Mouse (Mus musculus): Measurements from ENCODE around the gene 4930595D18Rik. TPM values are rescaled to one million over a fixed set of nuclear protein-coding genes. Genes with fewer than 3 reads are reported as not detected.

The 4930595D18Rik gene
- polyA plus RNA-seq (2015; fragmentation: Nextera tagmentation; extraction: Ambion mirVana): not detected in 2 replicates

- Histone ChIP-seq H3K9me3 (no peaks in the 10 kb centered on the region), H3K27ac (no peak within 1 kb of the TSS), H3K4me2 (replicated peaks) (no peak within 1 kb of the TSS), H3K9ac (no peak within 1 kb of the TSS), H3K4me3 (no peak within 1 kb of the TSS), H3K36me3 (no peaks in the 10 kb centered on the region), H3K27me3 (no peaks in the 10 kb centered on the region), H3K4me1 (no peaks in the 10 kb centered on the region; the same call in 1 of the 2 replicates)
- 79% methylated on average over 5 of the region's 5 CpGs for WGBS
- ATAC-seq (ENCODE audit: low FRiP score, low read depth): no peak
These were observed at the start of gene 4930595D18Rik for GRCm38 (mm10) chr12:111184476-111184875. Gene 4930595D18Rik (minus strand): TSS chr12:111184491.

DNA sequence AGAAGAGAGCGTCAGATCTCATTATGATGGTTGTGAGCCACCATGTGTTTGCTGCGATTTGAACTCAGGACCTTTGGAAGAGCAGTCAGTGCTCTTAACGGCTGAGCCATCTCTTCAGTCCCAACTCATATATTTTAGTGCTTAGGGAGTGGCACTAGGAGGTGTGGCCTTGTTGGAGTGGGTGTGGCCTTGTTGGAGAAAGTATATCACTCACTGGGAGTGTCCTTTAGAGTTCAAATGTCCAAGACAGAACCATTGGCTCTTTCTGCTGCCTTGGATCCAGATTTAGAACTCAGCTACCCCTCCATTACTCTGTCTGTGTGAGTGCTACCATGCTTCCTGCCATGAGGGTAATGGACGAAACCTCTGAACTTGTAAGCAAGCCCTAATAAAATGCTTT lies 49.5 kb upstream of the 4930595D18Rik start:
- WGBS: 93% methylated on average over 4 of the region's 4 CpGs
- no peak overlapping the region for H3K27ac ChIP-seq

GRCm38 (mm10) chr12:111230793-111231192 lies 46.5 kb upstream of the 4930595D18Rik start:
- Histone ChIP-seq H3K27me3 (no peaks in the 10 kb centered on the region), H3K9me3 (no peaks in the 10 kb centered on the region), H3K36me3 (peaks cover 17% of the 10 kb centered on the region), H3K4me1 (no peaks in the 10 kb centered on the region; the same call in 1 of the 2 replicates), H3K4me2 (replicated peaks) (no peak overlapping the region), H3K27ac (no peak overlapping the region), H3K4me3 (no peak overlapping the region), H3K9ac (no peak overlapping the region)
- 80% methylated on average over 2 of the region's 2 CpGs for WGBS
- no peak for ATAC-seq (ENCODE audit: low FRiP score, low read depth)

More for the DNA sequence above, 49.5 kb upstream of the 4930595D18Rik start:
- H3K9ac ChIP-seq: no peak overlapping the region
- no peak overlapping the region for H3K4me2 ChIP-seq (replicated peaks)
- peaks cover 8% of the 10 kb centered on the region for H3K4me1 ChIP-seq
- no peak for ATAC-seq (ENCODE audit: low FRiP score, low read depth)
- H3K4me3 ChIP-seq: no peak overlapping the region
- peaks cover 28% of the 10 kb centered on the region for H3K36me3 ChIP-seq
- no peaks in the 10 kb centered on the region for H3K27me3 ChIP-seq
- H3K9me3 ChIP-seq: no peaks in the 10 kb centered on the region

DNA sequence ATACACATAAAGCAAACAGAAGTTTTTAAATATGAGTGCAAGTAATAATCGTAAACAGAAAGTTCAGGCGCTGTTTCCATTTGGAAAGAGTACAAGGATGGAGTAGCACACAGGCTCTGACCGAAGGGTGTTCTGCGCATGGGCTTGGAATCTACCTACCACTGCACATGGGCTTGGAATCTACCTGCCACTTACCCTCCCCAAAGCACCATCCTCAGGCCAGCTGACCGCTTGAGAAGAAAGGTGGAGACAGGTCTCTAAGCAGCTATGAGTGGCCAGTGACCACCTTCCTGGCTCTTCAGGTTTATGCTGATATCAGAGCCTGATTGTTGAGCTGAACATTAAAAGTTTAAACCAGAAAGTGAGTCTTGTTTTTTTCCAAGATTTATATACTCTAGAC lies 44.2 kb upstream of the 4930595D18Rik start:
- 96% methylated on average over 5 of the region's 5 CpGs for WGBS
- peaks cover 14% of the 10 kb centered on the region for H3K4me1 ChIP-seq
- no peaks in the 10 kb centered on the region for H3K27me3 ChIP-seq
- no peak overlapping the region for H3K4me3 ChIP-seq
- no peak overlapping the region for H3K9ac ChIP-seq
- ATAC-seq (ENCODE audit: low FRiP score, low read depth): no peak
- H3K4me2 ChIP-seq (replicated peaks): no peak overlapping the region
- H3K27ac ChIP-seq: no peak overlapping the region
- peaks cover 7% of the 10 kb centered on the region; the same call in 1 of the 2 replicates for H3K36me3 ChIP-seq
- no peaks in the 10 kb centered on the region for H3K9me3 ChIP-seq

DNA sequence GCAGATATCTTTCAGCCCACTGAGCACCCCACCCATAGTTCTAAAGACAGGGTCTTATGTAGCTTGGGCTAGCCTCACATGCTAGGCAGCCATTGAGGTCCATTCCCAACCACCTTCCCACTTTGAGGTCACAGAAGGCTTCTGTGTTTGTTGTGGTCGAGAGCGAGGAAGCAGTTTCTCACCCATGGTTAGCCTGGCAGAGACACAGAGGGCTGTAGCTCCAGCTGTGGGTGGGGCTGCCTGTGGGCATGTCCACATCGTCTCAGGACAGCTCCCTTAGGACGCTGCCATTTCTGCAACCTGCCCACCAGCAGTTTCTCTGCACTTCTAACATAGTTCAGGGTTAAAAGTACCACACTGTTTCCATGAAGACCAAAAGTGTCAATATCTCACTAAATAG lies 43.1 kb upstream of the 4930595D18Rik start:
- Histone ChIP-seq H3K4me3 (no peak overlapping the region), H3K36me3 (peaks cover 16% of the 10 kb centered on the region), H3K9me3 (0 out of 2 replicates have a peak, but pooled peaks cover 1% of the 10 kb centered on the region), H3K27me3 (no peaks in the 10 kb centered on the region), H3K9ac (no peak overlapping the region), H3K27ac (no peak overlapping the region), H3K4me2 (replicated peaks) (no peak overlapping the region), H3K4me1 (peaks cover 14% of the 10 kb centered on the region)
- 80% methylated on average over 4 of the region's 4 CpGs for WGBS
- no peak for ATAC-seq (ENCODE audit: low FRiP score, low read depth)

DNA sequence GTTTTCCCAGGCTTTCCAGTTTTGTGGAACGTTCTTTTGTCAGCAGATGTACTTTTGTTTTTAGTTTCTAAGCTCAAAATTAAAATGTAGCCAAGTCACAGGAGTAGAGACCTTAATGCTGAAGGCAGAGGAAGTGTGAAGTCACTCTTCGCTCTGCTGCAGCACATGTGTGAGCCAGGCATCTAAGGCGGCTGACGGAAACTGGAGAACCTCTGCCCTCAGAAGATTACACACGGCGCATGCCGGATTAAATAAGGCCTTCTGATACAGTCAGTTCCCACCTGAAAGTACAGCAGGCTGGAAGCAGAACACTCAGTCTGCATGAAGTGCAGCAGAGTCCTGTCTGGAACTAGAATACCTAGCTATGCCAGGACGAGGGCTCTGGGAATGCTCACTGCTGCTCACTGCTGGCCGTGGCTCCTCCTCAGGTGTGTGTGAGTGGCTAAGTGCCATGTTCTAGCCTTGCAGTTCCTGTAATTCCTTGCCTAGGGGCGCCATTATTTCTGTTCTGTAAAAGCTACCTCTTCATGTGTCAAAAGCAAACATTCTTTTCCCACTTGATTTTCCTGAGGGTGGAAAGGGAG lies 41.0 kb upstream of the 4930595D18Rik start:
- 51% methylated on average over 10 of the region's 10 CpGs for WGBS
- H3K36me3 ChIP-seq: peaks cover 37% of the 10 kb centered on the region
- H3K9me3 ChIP-seq: peaks cover 15% of the 10 kb centered on the region
- H3K4me3 ChIP-seq: no peak overlapping the region
- no peak overlapping the region; the same call in 1 of the 2 replicates for H3K27ac ChIP-seq
- peaks cover 14% of the 10 kb centered on the region for H3K4me1 ChIP-seq
- H3K9ac ChIP-seq: 0 out of 2 replicates have a peak overlapping the region, but pooled peaks have one; percentile 39
- no peak for ATAC-seq (ENCODE audit: low FRiP score, low read depth)
- H3K27me3 ChIP-seq: no peaks in the 10 kb centered on the region
- no peak overlapping the region for H3K4me2 ChIP-seq (replicated peaks)

GRCm38 (mm10) chr12:111218867-111219266 lies 34.6 kb upstream of the 4930595D18Rik start:
- Histone ChIP-seq H3K4me3 (no peak overlapping the region), H3K36me3 (peaks cover 37% of the 10 kb centered on the region), H3K27ac (no peak overlapping the region), H3K9ac (no peak overlapping the region), H3K9me3 (peaks cover 15% of the 10 kb centered on the region), H3K27me3 (no peaks in the 10 kb centered on the region), H3K4me1 (no peaks in the 10 kb centered on the region), H3K4me2 (replicated peaks) (no peak overlapping the region)
- 93% methylated on average over 6 of the region's 6 CpGs for WGBS
- ATAC-seq (ENCODE audit: low FRiP score, low read depth): no peak

DNA sequence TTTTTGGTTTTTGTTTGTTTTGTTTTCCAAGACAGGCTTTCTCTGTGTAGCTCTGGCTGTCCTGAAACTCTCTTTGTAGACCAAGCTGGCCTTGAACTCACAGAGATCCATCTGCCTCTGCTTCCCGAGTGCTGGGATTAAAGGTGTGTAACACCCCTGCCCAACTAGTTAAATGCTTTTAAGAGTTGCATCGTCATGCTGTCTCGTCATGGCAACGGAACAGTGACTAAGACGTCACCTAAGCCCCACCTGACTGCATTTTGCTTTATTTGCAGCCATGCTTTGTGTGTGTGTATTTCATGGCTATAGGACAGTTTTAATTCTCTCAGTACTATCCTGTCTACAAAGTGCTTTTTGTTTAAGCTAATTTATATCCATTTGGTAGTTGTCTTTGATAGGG lies 27.4 kb upstream of the 4930595D18Rik start:
- peaks cover 23% of the 10 kb centered on the region for H3K4me1 ChIP-seq
- H3K36me3 ChIP-seq: no peaks in the 10 kb centered on the region
- H3K9ac ChIP-seq: no peak overlapping the region
- no peaks in the 10 kb centered on the region for H3K9me3 ChIP-seq
- WGBS: 71% methylated on average over 5 of the region's 5 CpGs
- no peak for ATAC-seq (ENCODE audit: low FRiP score, low read depth)
- H3K27ac ChIP-seq: no peak overlapping the region
- H3K27me3 ChIP-seq: no peaks in the 10 kb centered on the region
- no peak overlapping the region for H3K4me3 ChIP-seq
- no peak overlapping the region for H3K4me2 ChIP-seq (replicated peaks)

GRCm38 (mm10) chr12:111207641-111208040 lies 23.4 kb upstream of the 4930595D18Rik start:
- Histone ChIP-seq H3K4me1 (peaks cover 26% of the 10 kb centered on the region), H3K36me3 (no peaks in the 10 kb centered on the region), H3K27me3 (no peaks in the 10 kb centered on the region), H3K4me2 (replicated peaks) (no peak overlapping the region), H3K9ac (no peak overlapping the region), H3K4me3 (no peak overlapping the region), H3K27ac (no peak overlapping the region), H3K9me3 (no peaks in the 10 kb centered on the region)
- WGBS: 83% methylated on average over 3 of the region's 3 CpGs
- no peak for ATAC-seq (ENCODE audit: low FRiP score, low read depth)

DNA sequence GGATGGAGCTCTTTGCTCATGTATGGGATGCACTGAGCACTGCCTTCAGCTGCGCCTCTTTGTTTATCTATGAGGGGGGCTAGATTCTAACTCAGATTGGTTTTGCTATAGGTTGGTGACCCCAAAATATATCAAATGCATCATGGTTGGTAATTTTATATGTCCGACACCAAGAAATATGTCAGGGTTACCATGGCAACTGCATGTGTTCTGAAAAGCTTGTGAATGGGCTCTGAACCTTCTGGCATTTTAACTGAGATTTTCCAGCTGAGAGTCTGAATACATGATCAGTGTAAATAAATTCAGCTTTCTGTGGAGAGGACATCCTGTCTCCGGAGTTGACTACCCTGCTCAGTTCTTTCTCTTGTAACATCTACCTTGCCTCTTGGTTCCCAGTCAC lies 19.7 kb upstream of the 4930595D18Rik start:
- 84% methylated on average over 3 of the region's 3 CpGs for WGBS
- ATAC-seq (ENCODE audit: low FRiP score, low read depth): no peak
- H3K4me1 ChIP-seq: 0 out of 2 replicates have a peak, but pooled peaks cover 7% of the 10 kb centered on the region

DNA sequence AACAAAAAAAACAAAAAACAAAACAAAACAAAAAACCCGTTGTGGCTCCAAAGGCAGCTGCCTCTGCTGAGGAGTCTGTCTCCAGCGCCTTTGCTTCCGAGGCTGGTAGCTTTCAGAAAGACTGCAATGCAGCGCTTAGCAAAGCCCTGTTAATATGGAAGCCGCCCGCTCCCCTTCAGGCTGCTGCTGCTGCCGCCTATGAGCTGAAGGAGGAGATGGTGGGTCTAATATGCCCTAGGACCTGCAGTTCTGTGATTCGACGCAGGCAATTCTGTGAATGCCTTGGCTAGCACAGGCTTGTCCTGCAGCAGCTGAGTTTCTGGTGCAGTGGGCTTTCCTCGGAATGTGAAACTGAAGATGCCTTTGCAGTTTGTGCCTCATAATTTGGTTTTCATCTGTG lies 18.8 kb upstream of the 4930595D18Rik start:
- H3K9ac ChIP-seq: no peak overlapping the region
- H3K9me3 ChIP-seq: no peaks in the 10 kb centered on the region
- no peak overlapping the region for H3K4me2 ChIP-seq (replicated peaks)
- no peak for ATAC-seq (ENCODE audit: low FRiP score, low read depth)
- H3K4me1 ChIP-seq: 0 out of 2 replicates have a peak, but pooled peaks cover 7% of the 10 kb centered on the region
- 0 out of 2 replicates have a peak overlapping the region, but pooled peaks have one; percentile 29 for H3K27ac ChIP-seq
- no peak overlapping the region for H3K4me3 ChIP-seq
- H3K36me3 ChIP-seq: no peaks in the 10 kb centered on the region
- 63% methylated on average over 10 of the region's 10 CpGs for WGBS
- H3K27me3 ChIP-seq: no peaks in the 10 kb centered on the region

More for the DNA sequence above, 19.7 kb upstream of the 4930595D18Rik start:
- H3K4me3 ChIP-seq: no peak overlapping the region
- H3K36me3 ChIP-seq: no peaks in the 10 kb centered on the region
- H3K27ac ChIP-seq: no peak overlapping the region
- no peaks in the 10 kb centered on the region for H3K27me3 ChIP-seq
- no peaks in the 10 kb centered on the region for H3K9me3 ChIP-seq
- no peak overlapping the region for H3K4me2 ChIP-seq (replicated peaks)
- no peak overlapping the region for H3K9ac ChIP-seq

- Histone ChIP-seq H3K9me3 (no peaks in the 10 kb centered on the region), H3K4me2 (replicated peaks) (no peak overlapping the region), H3K4me1 (peaks cover 16% of the 10 kb centered on the region), H3K27ac (no peak overlapping the region), H3K9ac (no peak overlapping the region), H3K27me3 (no peaks in the 10 kb centered on the region), H3K4me3 (no peak overlapping the region), H3K36me3 (no peaks in the 10 kb centered on the region)
- WGBS: 71% methylated on average over 4 of the region's 4 CpGs
- no peak for ATAC-seq (ENCODE audit: low FRiP score, low read depth)
These were observed 12.3 kb upstream of the 4930595D18Rik start for GRCm38 (mm10) chr12:111196548-111196947.

DNA sequence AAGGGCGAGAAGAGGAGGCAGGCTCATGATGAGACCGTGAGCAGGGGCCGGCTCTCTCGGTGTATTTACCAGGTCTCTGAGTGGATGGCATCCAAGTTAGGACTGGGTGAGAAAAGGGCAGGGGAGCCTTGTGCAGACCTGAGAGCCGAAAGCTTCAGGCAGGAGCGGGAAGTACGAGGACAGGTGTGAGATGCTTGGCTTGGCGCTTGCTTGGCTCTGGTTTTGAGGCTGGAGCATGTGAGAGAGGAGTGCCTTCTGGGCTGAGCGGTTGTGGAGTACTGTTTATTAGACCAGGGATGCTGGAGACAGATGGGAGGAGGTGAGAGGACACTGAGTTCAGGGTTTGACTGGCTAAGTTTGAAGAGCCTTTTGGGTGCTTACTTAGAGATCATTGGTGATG lies 9.0 kb upstream of the 4930595D18Rik start:
- Histone ChIP-seq H3K4me1 (peaks cover 27% of the 10 kb centered on the region), H3K27ac (no peak overlapping the region; the same call in 1 of the 2 replicates), H3K9me3 (no peaks in the 10 kb centered on the region), H3K4me3 (no peak overlapping the region), H3K27me3 (no peaks in the 10 kb centered on the region), H3K36me3 (no peaks in the 10 kb centered on the region), H3K9ac (no peak overlapping the region), H3K4me2 (replicated peaks) (no peak overlapping the region)
- WGBS: 65% methylated on average over 9 of the region's 9 CpGs
- no peak for ATAC-seq (ENCODE audit: low FRiP score, low read depth)
